13 mouse cellular contexts compared by ENCODE assay signal in the genomic region with DNA sequence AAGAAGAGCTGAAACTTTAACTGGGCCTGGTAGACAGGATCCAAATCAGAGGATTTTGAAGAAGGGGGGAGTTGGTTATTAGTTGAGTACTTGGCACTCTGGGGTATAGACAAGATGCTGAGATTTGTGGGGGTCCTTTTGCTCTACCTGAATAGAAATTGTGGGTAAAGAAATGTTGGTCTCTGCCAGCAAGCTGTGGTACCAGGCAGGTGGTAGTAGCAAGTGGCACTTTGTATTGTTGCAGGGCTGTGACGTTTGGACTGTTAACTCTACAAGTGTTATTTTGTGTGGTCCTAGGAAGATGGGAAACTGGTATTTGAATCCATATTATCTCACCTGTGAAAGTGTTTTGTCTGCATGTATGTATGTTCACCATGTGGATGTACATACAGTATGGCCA.
"Had no signal": no experiment of that assay in that cellular context is flagged by ENCODE, and none has a peak within 500 bp of the region (broad histone marks: within the 10 kb centered on the region; RNA-seq: fewer than 3 reads in every experiment).

No protein-coding gene starts in this region.

- H3K9ac ChIP-seq: intestine, embryonic 15.5 days; liver, embryonic 14.5 days had no signal

- H3K27ac ChIP-seq: intestine, embryonic 15.5 days; left cerebral cortex, adult 2 months; limb, embryonic 10.5 days; liver, embryonic 14.5 days; midbrain, embryonic 10.5 days had no signal

- H3K36me3 ChIP-seq: intestine, embryonic 15.5 days; limb, embryonic 10.5 days; midbrain, embryonic 10.5 days had no signal

- ATAC-seq: intestine, embryonic 15.5 days; midbrain, embryonic 16.5 days had no signal

- H3K4me2 ChIP-seq: intestine, embryonic 15.5 days had no signal

- H3K27me3 ChIP-seq: intestine, embryonic 15.5 days had no signal

- H3K9me3 ChIP-seq: intestine, embryonic 15.5 days; limb, embryonic 10.5 days; midbrain, embryonic 10.5 days had no signal

- DNase-seq: kidney, adult 18-20 months; kidney, postnatal 10 days; kidney, postnatal 4 days; lung, adult 2 months; lung, postnatal 14 days; right cerebral cortex, postnatal 25 days; thymus, postnatal 4 days had no signal

- H3K4me3 ChIP-seq: intestine, embryonic 15.5 days; left cerebral cortex, adult 2 months; limb, embryonic 10.5 days; midbrain, embryonic 10.5 days had no signal
